Mouse (Mus musculus) layer of hippocampus, adult 18-20 months (tissue): Measurements from ENCODE around the gene Paqr6. TPM values are rescaled to one million over a fixed set of nuclear protein-coding genes. Genes with fewer than 3 reads are reported as not detected.
A peak's percentile ranks its signal among the peaks of the same experiment; 100 is the strongest.

Experiments used
- DNase-seq, 2 experiments: peaks; one replicate each; pipeline ENCODE4 v3.0.0; 2022; ENCODE audit warnings: low spot score in 2 of 2
- total RNA-seq, 2 experiments: library from RNA; stranded (reverse); gene quantifications; 2 replicates each; pipeline ENCODE4 v1.2.3; 2021

The Paqr6 gene
- total RNA-seq, 2 experiments from 2014 or later: 14.0 to 16.6 TPM

DNA sequence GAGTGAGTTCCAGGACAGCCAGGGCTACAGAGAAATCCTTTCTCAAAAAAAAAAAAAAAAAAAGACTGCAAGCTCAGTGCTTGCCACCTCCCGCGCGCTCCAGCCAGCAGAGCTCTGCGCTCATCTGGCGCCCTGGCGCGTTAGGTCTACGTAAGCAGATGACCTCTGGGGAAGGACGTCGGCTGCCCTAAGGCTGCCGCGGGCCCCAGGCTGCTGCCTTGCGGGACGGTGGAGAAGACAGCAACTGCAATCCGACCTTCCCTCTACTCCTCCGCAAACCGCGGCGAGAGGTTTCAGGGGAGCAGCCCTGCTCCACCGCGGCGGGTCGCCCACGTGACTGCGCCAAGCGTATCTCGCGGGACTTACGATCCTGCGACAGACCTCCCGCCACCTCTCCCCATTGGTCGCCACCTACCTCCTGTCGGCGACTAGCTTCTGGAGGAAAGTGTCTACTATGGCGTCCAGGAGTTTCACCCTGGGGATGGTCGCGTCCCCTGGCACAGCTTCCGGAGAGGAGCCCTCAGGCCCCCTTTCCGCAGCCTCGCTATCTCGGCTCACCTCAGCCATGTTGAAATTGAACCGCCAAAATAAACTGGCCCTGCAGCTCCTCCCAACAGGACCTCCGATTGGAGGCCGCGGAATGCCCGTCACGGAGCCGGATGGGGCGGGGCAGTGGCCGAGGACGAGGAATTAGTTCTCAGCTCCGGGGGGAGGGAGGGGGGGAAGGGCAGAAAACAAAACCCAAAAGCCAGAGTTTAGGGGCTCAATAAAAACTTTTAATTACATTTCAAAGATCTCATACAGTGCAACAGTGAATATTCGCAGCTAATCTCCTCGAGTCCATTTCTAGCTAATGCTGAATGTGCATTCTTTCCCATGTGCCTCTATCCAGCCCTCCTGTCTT, 45.6 kb downstream of the Paqr6 start, which contains the start of gene Pmf1:
Gene Pmf1, minus strand, starts transcription at position 591 of the 904 bp plus-strand sequence.
- peak; percentile 86 to 88 for DNase-seq

DNA sequence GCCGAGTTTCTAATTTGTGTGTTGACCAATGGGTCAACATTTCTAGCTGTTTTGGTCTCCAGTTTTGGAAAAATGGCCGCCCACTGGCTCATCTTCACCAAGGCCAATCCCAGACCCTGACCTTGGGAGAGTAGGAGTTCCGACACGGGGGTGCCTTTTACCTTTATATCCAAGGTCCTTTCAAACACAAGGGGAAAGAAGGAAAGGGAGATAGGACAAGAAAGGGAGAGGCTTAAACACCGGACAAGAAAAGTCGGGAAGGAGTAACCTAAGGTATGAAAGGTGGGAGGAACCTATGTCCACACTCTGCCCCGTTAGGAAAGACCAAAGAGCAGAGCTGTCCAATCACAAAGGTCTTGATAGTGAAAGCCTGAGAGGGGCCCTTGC, 46.3 kb downstream of the Paqr6 start:
- no peak for DNase-seq

GRCm38 (mm10) chr3:88411681-88412080, 47.3 kb downstream of the Paqr6 start:
- DNase-seq: no peak

GRCm38 (mm10) chr3:88412636-88413035, 48.3 kb downstream of the Paqr6 start:
- no peak for DNase-seq

GRCm38 (mm10) chr3:88415668-88416067, 51.3 kb downstream of the Paqr6 start:
- no peak for DNase-seq

DNA sequence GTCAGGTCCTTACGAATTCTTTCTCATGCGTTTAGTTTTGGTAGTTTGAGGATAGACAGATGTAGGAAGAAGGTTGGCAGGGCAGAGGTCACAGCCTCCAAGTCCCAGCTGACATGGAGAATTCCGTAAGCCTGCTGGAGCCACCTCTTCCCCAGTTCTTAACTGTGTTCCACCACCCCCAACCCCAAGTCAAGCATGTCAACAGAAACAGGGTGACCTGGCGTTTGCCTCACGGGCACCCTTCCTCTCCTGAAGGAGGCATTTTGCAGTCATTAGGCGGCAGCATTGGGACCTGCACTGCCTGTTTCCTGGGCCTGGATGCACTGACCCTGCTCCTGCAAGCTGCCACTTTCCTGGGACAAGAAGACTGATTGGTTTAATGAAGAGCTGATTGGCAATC, 53.6 kb downstream of the Paqr6 start:
- DNase-seq: no peak

Other genes with a start within 250 kb of the Paqr6 start
- gene Mef2d, start 222.2 kb upstream of the Paqr6 start, total RNA-seq: 100 to 1,000 TPM; 194 to 205 TPM
- not detected for gene Rhbg, start 109.9 kb upstream of the Paqr6 start, total RNA-seq
- gene Gm38392, start 77.4 kb upstream of the Paqr6 start, total RNA-seq: under 1 TPM; 0.52 to 0.71 TPM
- gene Tsacc, start 67.6 kb upstream of the Paqr6 start, total RNA-seq: 1 to 10 TPM; 2.7 to 3.9 TPM
- gene Cct3, start 67.5 kb upstream of the Paqr6 start, total RNA-seq: 100 to 1,000 TPM; 186 to 189 TPM
- gene Glmp, start 39.6 kb upstream of the Paqr6 start, total RNA-seq: 10 to 100 TPM; 89.8 to 94.5 TPM
- 1 to 10 TPM; 1.5 to 2.3 TPM for gene Tmem79, start 28.4 kb upstream of the Paqr6 start, total RNA-seq
- gene Smg5, start 28.3 kb upstream of the Paqr6 start, total RNA-seq: 10 to 100 TPM; 64.5 to 65.7 TPM
- under 1 TPM; 0.23 to 0.97 TPM for gene Bglap3, start 8.2 kb downstream of the Paqr6 start, total RNA-seq
- not detected for gene Bglap2, start 14.1 kb downstream of the Paqr6 start, total RNA-seq
- gene Bglap, start 19.9 kb downstream of the Paqr6 start, total RNA-seq: not detected
- 1 to 10 TPM; 5.9 to 6.5 TPM for gene Pmf1, start 45.7 kb downstream of the Paqr6 start, total RNA-seq
- 10 to 100 TPM; 71.9 to 73.0 TPM for gene Slc25a44, start 60.6 kb downstream of the Paqr6 start, total RNA-seq
- 10 to 100 TPM; 40.4 to 41.5 TPM for gene Sema4a, start 96.6 kb downstream of the Paqr6 start, total RNA-seq
- gene Lmna, start 145.4 kb downstream of the Paqr6 start, total RNA-seq: 10 to 100 TPM; 36.5 to 40.2 TPM
- gene Mex3a, start 167.8 kb downstream of the Paqr6 start, total RNA-seq: 1 to 10 TPM; 2.0 to 2.2 TPM
- gene Rab25, start 183.7 kb downstream of the Paqr6 start, total RNA-seq: not detected
- gene Lamtor2, start 188.5 kb downstream of the Paqr6 start, total RNA-seq: 100 to 1,000 TPM; 112 to 113 TPM
- 100 to 1,000 TPM; 118 to 122 TPM for gene Ubqln4, start 189.2 kb downstream of the Paqr6 start, total RNA-seq
- 10 to 100 TPM; 91.5 to 97.2 TPM for gene Ssr2, start 211.3 kb downstream of the Paqr6 start, total RNA-seq
- gene Arhgef2, start 241.4 kb downstream of the Paqr6 start, total RNA-seq: 100 to 1,000 TPM; 237 to 255 TPM